Mouse (Mus musculus) midbrain, embryonic 12.5 days (tissue): ENCODE results near the gene Rps8. TPM values are rescaled to one million over a fixed set of nuclear protein-coding genes. Genes with fewer than 3 reads are reported as not detected.

Experiments
- ATAC-seq: fragments of 200-750 bp; cut with Nextera tagmentation; 2 replicates; pipeline ENCODE4 v1.8.0; 2017; ENCODE audit warnings: low read depth, moderate TSS enrichment, moderate library complexity; ENCODE audit not compliant: low FRiP score
- H3K27ac ChIP-seq: fragments of 300-500 bp; sonication (generic); replicated peaks from 2 replicates; pipeline ENCODE4 v1.5.1; 2016; ENCODE audit warnings: mild to moderate bottlenecking
- H3K27me3 ChIP-seq: fragments of 300-500 bp; sonication (generic); 2 replicates; pipeline ENCODE4 v1.6.1; 2016; ENCODE audit warnings: mild to moderate bottlenecking
- H3K36me3 ChIP-seq: fragments of 300-500 bp; sonication (generic); 2 replicates; pipeline ENCODE4 v1.6.1; 2016
- H3K4me1 ChIP-seq: fragments of 300-500 bp; sonication (generic); 2 replicates; pipeline ENCODE4 v1.6.1; 2016
- H3K4me2 ChIP-seq: fragments of 300-500 bp; sonication (generic); replicated peaks from 2 replicates; pipeline ENCODE4 v1.6.1; 2016; ENCODE audit warnings: mild to moderate bottlenecking, moderate library complexity
- H3K4me3 ChIP-seq: fragments of 300-500 bp; sonication (generic); 2 replicates; pipeline ENCODE4 v1.5.1; 2016; ENCODE audit warnings: mild to moderate bottlenecking
- H3K9ac ChIP-seq: fragments of 300-500 bp; sonication (generic); replicated peaks from 2 replicates; pipeline ENCODE4 v1.6.1; 2016; ENCODE audit warnings: mild to moderate bottlenecking, moderate library complexity
- H3K9me3 ChIP-seq: fragments of 300-500 bp; sonication (generic); 2 replicates; pipeline ENCODE4 v1.6.1; 2016; ENCODE audit warnings: mild to moderate bottlenecking
- WGBS: fragments of 180-500 bp; shearing (Covaris S2); methylation state at CpG from one replicate; pipeline ENCODE4 v1.1.7; 2016; 5-methylcytosine and 5-hydroxymethylcytosine counted together
- microRNA-seq: library from miRNA; unstranded; fragments of <30 nt; microRNA quantifications from one replicate; pipeline ENCODE4, GENCODE M21; 2017
- polyA plus RNA-seq: library from polyadenylated mRNA; unstranded; fragments of >200 nt; fragmentation: Nextera tagmentation; extraction: Ambion mirVana; gene quantifications from 2 replicates; pipeline ENCODE4 v1.2.1, GENCODE M21; 2016

Rps8 gene
- polyA plus RNA-seq, 1 experiment from 2014 or later: 573 TPM

DNA sequence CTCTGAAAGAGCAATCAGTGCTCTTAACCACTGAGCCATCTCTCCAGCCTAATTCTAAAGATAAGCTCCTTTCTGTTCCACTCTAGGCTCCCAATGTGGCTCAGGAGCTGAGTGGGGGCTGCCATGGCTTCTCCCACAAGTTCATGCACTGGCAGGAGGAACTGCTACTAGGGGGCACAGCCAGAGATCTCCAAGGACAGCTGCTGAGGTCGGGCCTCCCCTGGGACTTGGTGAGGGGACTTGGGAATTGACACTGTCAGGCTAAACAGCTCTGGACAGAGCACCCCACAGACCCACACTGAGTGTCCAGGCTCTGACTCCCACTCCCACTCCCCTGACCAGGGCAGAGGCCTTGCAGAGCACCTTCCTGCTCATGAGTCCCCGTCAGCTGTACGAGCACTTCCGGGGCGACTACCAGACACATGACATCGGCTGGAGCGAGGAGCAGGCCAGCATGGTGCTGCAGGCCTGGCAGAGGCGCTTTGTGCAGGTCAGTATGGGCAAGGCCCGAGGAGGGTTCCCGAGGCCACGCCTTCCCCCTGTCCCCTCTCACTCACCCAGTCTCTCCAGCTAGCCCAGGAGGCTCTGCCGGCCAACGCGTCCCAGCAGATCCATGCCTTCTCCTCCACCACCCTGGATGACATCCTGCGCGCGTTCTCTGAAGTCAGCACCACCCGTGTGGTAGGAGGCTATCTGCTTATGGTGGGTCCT lies 48.1 kb downstream of the Rps8 start:
- 94% methylated on average over 18 of the region's 18 CpGs for WGBS
- H3K9me3 ChIP-seq: no peaks in the 10 kb centered on the region
- peaks cover 32% of the 10 kb centered on the region for H3K36me3 ChIP-seq
- H3K4me3 ChIP-seq: no peak overlapping the region
- no peak overlapping the region for H3K4me2 ChIP-seq
- H3K27me3 ChIP-seq: peaks cover 6% of the 10 kb centered on the region; the same call in 1 of the 2 replicates
- H3K9ac ChIP-seq: no peak overlapping the region
- H3K27ac ChIP-seq: no peak overlapping the region
- no peaks in the 10 kb centered on the region for H3K4me1 ChIP-seq
- ATAC-seq: no peak

DNA sequence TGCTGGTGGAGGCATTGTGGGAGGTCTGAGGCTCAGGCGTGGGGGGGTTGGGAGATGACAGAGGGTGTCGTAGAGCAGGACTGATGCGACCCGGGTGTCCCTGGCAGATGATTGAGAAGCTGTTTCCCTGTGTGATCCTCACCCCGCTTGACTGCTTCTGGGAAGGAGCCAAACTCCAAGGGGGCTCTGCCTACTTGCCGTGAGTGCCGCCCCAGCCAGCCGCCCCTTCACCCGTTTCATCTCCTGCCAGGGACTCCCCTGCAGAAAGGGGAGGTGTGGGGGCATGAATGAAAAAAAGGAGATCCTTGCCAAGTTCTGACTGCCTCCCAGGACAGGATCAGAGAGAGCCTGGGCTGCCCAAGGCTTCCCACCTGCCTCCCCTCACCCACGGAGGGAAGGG lies 50.9 kb downstream of the Rps8 start:
- H3K9ac ChIP-seq: no peak overlapping the region
- WGBS: 72% methylated on average over 10 of the region's 10 CpGs
- no peaks in the 10 kb centered on the region for H3K9me3 ChIP-seq
- no peak overlapping the region for H3K4me3 ChIP-seq
- no peak overlapping the region for H3K4me2 ChIP-seq
- no peak overlapping the region for H3K27ac ChIP-seq
- H3K4me1 ChIP-seq: no peaks in the 10 kb centered on the region
- H3K27me3 ChIP-seq: peaks cover 13% of the 10 kb centered on the region
- no peak for ATAC-seq
- peaks cover 16% of the 10 kb centered on the region for H3K36me3 ChIP-seq

DNA sequence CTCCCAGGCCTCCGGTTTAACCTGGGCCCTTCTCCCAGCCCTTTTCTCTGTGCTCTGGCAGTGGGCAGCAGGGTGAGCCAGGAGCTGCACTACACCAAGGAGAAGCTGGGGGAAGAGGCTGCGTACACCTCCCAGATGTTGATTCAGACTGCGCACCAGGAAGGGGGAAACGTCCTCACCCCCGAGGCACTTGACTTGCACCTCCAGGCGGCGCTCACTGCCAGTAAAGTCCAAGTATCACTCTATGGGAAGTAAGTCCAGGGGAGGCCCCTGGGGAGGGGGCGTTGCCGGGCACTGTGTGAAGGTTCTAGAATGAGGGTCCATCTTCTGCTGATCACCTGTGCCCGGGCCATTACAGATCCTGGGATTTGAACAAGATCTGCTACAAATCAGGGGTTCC lies 51.4 kb downstream of the Rps8 start:
- H3K36me3 ChIP-seq: peaks cover 12% of the 10 kb centered on the region
- H3K27me3 ChIP-seq: peaks cover 18% of the 10 kb centered on the region; the same call in 1 of the 2 replicates
- H3K4me3 ChIP-seq: no peak overlapping the region
- no peaks in the 10 kb centered on the region for H3K9me3 ChIP-seq
- WGBS: 75% methylated on average over 10 of the region's 10 CpGs
- H3K4me1 ChIP-seq: no peaks in the 10 kb centered on the region
- no peak overlapping the region for H3K27ac ChIP-seq
- no peak for ATAC-seq
- no peak overlapping the region for H3K9ac ChIP-seq
- no peak overlapping the region for H3K4me2 ChIP-seq

Small RNAs within 50 kb of the gene (microRNA-seq; reads per million reads assigned to microRNA genes)
- gene Gm22398: not detected

Other genes with a start within 250 kb of the Rps8 start
- gene Urod, start 161.8 kb downstream of the Rps8 start, polyA plus RNA-seq: 78.7 and 85.3 TPM in 2 replicates
- 16.7 and 17.8 TPM in 2 replicates for gene Hectd3, start 160.9 kb downstream of the Rps8 start, polyA plus RNA-seq
- gene Eif2b3, start 136.8 kb downstream of the Rps8 start, polyA plus RNA-seq: 43.1 and 44.1 TPM in 2 replicates
- gene Ptch2, start 60.2 kb downstream of the Rps8 start, polyA plus RNA-seq: 5.3 and 7.0 TPM in 2 replicates
- 3.8 and 4.2 TPM in 2 replicates for gene Btbd19, start 30.5 kb downstream of the Rps8 start, polyA plus RNA-seq
- gene Tctex1d4, start 29.4 kb downstream of the Rps8 start, polyA plus RNA-seq: not detected in 2 replicates
- 33.1 and 40.4 TPM in 2 replicates for gene Plk3, start 22.3 kb downstream of the Rps8 start, polyA plus RNA-seq
- 73.7 and 78.0 TPM in 2 replicates for gene Kif2c, start 26.4 kb upstream of the Rps8 start, polyA plus RNA-seq
- gene Tmem53, start 95.7 kb upstream of the Rps8 start, polyA plus RNA-seq: 7.1 TPM in 2 replicates
- 0.32 and 0.47 TPM in 2 replicates for gene Armh1, start 95.9 kb upstream of the Rps8 start, polyA plus RNA-seq